Mouse (Mus musculus): ENCODE results near the gene Sept12. TPM values are rescaled to one million over a fixed set of nuclear protein-coding genes. Genes with fewer than 3 reads are reported as not detected.

Sept12 gene
- 0.04 and 0.05 TPM in 2 replicates for polyA plus RNA-seq (2012; rRNA removed)
- polyA plus RNA-seq (2014; fragmentation: Nextera tagmentation; extraction: Ambion mirVana), result not detected in 2 replicates

GRCm38 (mm10) chr16:4997553-4997952 is at the start of gene Sept12:
Gene Sept12, minus strand, starts transcription at chr16:4997852.
- H3K27ac ChIP-seq (replicated peaks; ENCODE audit: low read depth, low read length), result no peak within 1 kb of the TSS
- H3K9ac ChIP-seq (ENCODE audit: low read depth, low read length, severe bottlenecking), result no peak within 1 kb of the TSS
- H3K36me3 ChIP-seq (ENCODE audit: control insufficient read depth, insufficient read depth, low read length), result no peaks in the 10 kb centered on the region
- no peak within 1 kb of the TSS for H3K4me2 ChIP-seq (replicated peaks; ENCODE audit: low read depth, low read length, severe bottlenecking)
- H3K9me3 ChIP-seq (ENCODE audit: control insufficient read depth, low read length), result no peaks in the 10 kb centered on the region
- no peak for DNase-seq (ENCODE audit: low spot score)
- WGBS, result 40% methylated on average over 3 of the region's 3 CpGs
- no peak within 1 kb of the TSS for H3K4me3 ChIP-seq (replicated peaks; ENCODE audit: low read length)
- H3K4me1 ChIP-seq (ENCODE audit: control insufficient read depth, insufficient read depth, low read length), result no peaks in the 10 kb centered on the region
- no peaks in the 10 kb centered on the region for H3K27me3 ChIP-seq (ENCODE audit: control insufficient read depth, insufficient read depth, low read length)
- TF ChIP-seq POLR2A (IDR thresholded peaks at IDR 0.05; ENCODE audit: borderline replicate concordance, extremely low read depth, insufficient read depth, insufficient read length), result no peak
- ATAC-seq (ENCODE audit: low FRiP score, low read depth), result no peak

- ATAC-seq (ENCODE audit: low FRiP score, low read depth) (no peak), DNase-seq (ENCODE audit: low spot score) (no peak)
- Histone ChIP-seq H3K9me3 (ENCODE audit: control insufficient read depth, low read length) (no peaks in the 10 kb centered on the region), H3K36me3 (ENCODE audit: control insufficient read depth, insufficient read depth, low read length) (peaks cover 71% of the 10 kb centered on the region), H3K4me1 (ENCODE audit: control insufficient read depth, insufficient read depth, low read length) (peaks cover 10% of the 10 kb centered on the region), H3K9ac (ENCODE audit: low read depth, low read length, severe bottlenecking) (no peak overlapping the region), H3K27me3 (ENCODE audit: control insufficient read depth, insufficient read depth, low read length) (no peaks in the 10 kb centered on the region), H3K27ac (replicated peaks; ENCODE audit: low read depth, low read length) (no peak overlapping the region), H3K4me2 (replicated peaks; ENCODE audit: low read depth, low read length, severe bottlenecking) (no peak overlapping the region), H3K4me3 (replicated peaks; ENCODE audit: low read length) (no peak overlapping the region)
- WGBS, result 93% methylated on average over 3 of the region's 3 CpGs
- TF ChIP-seq POLR2A (IDR thresholded peaks at IDR 0.05; ENCODE audit: borderline replicate concordance, extremely low read depth, insufficient read depth, insufficient read length), result no peak
Observed at GRCm38 (mm10) chr16:5045322-5045721, 47.7 kb upstream of the Sept12 start.

GRCm38 (mm10) chr16:5036649-5037234 is 39.1 kb upstream of the Sept12 start:
- DNase-seq (ENCODE audit: low spot score), result no peak
- no peak for ATAC-seq (ENCODE audit: low FRiP score, low read depth)
- WGBS, result 86% methylated on average over 5 of the region's 5 CpGs

GRCm38 (mm10) chr16:5035591-5035990 is 37.9 kb upstream of the Sept12 start:
- H3K9me3 ChIP-seq (ENCODE audit: control insufficient read depth, low read length), result no peaks in the 10 kb centered on the region
- peaks cover 98% of the 10 kb centered on the region for H3K36me3 ChIP-seq (ENCODE audit: control insufficient read depth, insufficient read depth, low read length)
- no peak for ATAC-seq (ENCODE audit: low FRiP score, low read depth)
- no peak overlapping the region for H3K9ac ChIP-seq (ENCODE audit: low read depth, low read length, severe bottlenecking)
- no peaks in the 10 kb centered on the region for H3K4me1 ChIP-seq (ENCODE audit: control insufficient read depth, insufficient read depth, low read length)
- no peak overlapping the region for H3K27ac ChIP-seq (replicated peaks; ENCODE audit: low read depth, low read length)
- no peaks in the 10 kb centered on the region for H3K27me3 ChIP-seq (ENCODE audit: control insufficient read depth, insufficient read depth, low read length)
- TF ChIP-seq POLR2A (IDR thresholded peaks at IDR 0.05; ENCODE audit: borderline replicate concordance, extremely low read depth, insufficient read depth, insufficient read length), result no peak
- H3K4me3 ChIP-seq (replicated peaks; ENCODE audit: low read length), result no peak overlapping the region
- no peak for DNase-seq (ENCODE audit: low spot score)
- 99% methylated on average over 3 of the region's 3 CpGs for WGBS
- no peak overlapping the region for H3K4me2 ChIP-seq (replicated peaks; ENCODE audit: low read depth, low read length, severe bottlenecking)

More at GRCm38 (mm10) chr16:5036649-5037234, 39.1 kb upstream of the Sept12 start:
- H3K27ac ChIP-seq (replicated peaks; ENCODE audit: low read depth, low read length), result no peak overlapping the region
- no peak for TF ChIP-seq POLR2A (IDR thresholded peaks at IDR 0.05; ENCODE audit: borderline replicate concordance, extremely low read depth, insufficient read depth, insufficient read length)
- H3K9me3 ChIP-seq (ENCODE audit: control insufficient read depth, low read length), result no peaks in the 10 kb centered on the region
- H3K27me3 ChIP-seq (ENCODE audit: control insufficient read depth, insufficient read depth, low read length), result no peaks in the 10 kb centered on the region
- no peaks in the 10 kb centered on the region for H3K4me1 ChIP-seq (ENCODE audit: control insufficient read depth, insufficient read depth, low read length)
- H3K4me3 ChIP-seq (replicated peaks; ENCODE audit: low read length), result no peak overlapping the region
- no peak overlapping the region for H3K4me2 ChIP-seq (replicated peaks; ENCODE audit: low read depth, low read length, severe bottlenecking)
- H3K9ac ChIP-seq (ENCODE audit: low read depth, low read length, severe bottlenecking), result no peak overlapping the region
- H3K36me3 ChIP-seq (ENCODE audit: control insufficient read depth, insufficient read depth, low read length), result peaks cover 98% of the 10 kb centered on the region

- Histone ChIP-seq H3K4me1 (ENCODE audit: control insufficient read depth, insufficient read depth, low read length) (no peaks in the 10 kb centered on the region), H3K4me3 (replicated peaks; ENCODE audit: low read length) (no peak overlapping the region), H3K9ac (ENCODE audit: low read depth, low read length, severe bottlenecking) (no peak overlapping the region), H3K27me3 (ENCODE audit: control insufficient read depth, insufficient read depth, low read length) (no peaks in the 10 kb centered on the region), H3K4me2 (replicated peaks; ENCODE audit: low read depth, low read length, severe bottlenecking) (no peak overlapping the region), H3K36me3 (ENCODE audit: control insufficient read depth, insufficient read depth, low read length) (peaks cover 96% of the 10 kb centered on the region), H3K9me3 (ENCODE audit: control insufficient read depth, low read length) (no peaks in the 10 kb centered on the region), H3K27ac (replicated peaks; ENCODE audit: low read depth, low read length) (no peak overlapping the region)
- no peak for TF ChIP-seq POLR2A (IDR thresholded peaks at IDR 0.05; ENCODE audit: borderline replicate concordance, extremely low read depth, insufficient read depth, insufficient read length)
- ATAC-seq (ENCODE audit: low FRiP score, low read depth), result no peak
- no peak for DNase-seq (ENCODE audit: low spot score)
- WGBS, result 75% methylated on average over 2 of the region's 2 CpGs
Observed at GRCm38 (mm10) chr16:5029847-5030246, 32.2 kb upstream of the Sept12 start.

All from limb, embryonic 14.5 days (tissue).